Mouse (Mus musculus) forelimb bud, embryonic 11.5 days (tissue): ENCODE data around the gene Asb18.

ENCODE experiments used
- DNase-seq: peaks from one replicate; pipeline ENCODE4 v3.0.0-alpha.2; 2012; ENCODE audit warnings: low read depth, low spot score

Gene Asb18

DNA sequence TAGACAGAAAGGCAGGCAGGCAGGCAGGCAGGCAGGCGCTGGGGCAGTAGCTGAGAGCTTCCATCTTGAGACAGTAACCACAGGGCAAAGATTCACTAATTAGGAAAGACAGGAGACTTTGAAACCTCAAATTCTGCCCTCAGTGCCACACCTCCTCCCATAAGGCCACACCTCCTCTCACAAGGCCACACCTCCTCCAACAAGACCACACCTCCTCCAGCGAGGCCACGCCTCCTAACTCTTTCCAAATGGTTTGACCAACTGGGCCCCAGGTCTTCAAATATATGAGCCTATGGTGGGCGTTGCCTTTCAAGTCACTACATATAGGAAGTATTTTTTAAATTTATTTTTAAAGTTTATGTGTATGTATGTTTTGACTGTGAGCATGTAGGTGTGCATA lies 113.1 kb downstream of the Asb18 start:
- DNase-seq = no peak
